Mouse (Mus musculus) midbrain, embryonic 16.5 days (tissue): ENCODE results near the gene Ankrd65. TPM values are rescaled to one million over a fixed set of nuclear protein-coding genes. Genes with fewer than 3 reads are reported as not detected.

Experiments
- ATAC-seq: fragments of 200-750 bp; cut with Nextera tagmentation; 2 replicates; pipeline ENCODE4 v1.8.0; 2017; ENCODE audit warnings: moderate TSS enrichment
- H3K27ac ChIP-seq: fragments of 300-500 bp; sonication (generic); 2 replicates; pipeline ENCODE4 v1.5.1; 2014; ENCODE audit warnings: mild to moderate bottlenecking, low read length, mixed read lengths
- H3K27me3 ChIP-seq: fragments of 300-500 bp; sonication (generic); 2 replicates; pipeline ENCODE4 v1.6.1; 2014; ENCODE audit warnings: low read depth, low read length, mixed read lengths; ENCODE audit not compliant: control insufficient read depth, insufficient read depth
- H3K36me3 ChIP-seq: fragments of 300-500 bp; sonication (generic); 2 replicates; pipeline ENCODE4 v1.6.1; 2014; ENCODE audit warnings: mild to moderate bottlenecking, low read length, moderate library complexity, mixed read lengths; ENCODE audit not compliant: control insufficient read depth, insufficient read depth
- H3K4me1 ChIP-seq: fragments of 300-500 bp; sonication (generic); 2 replicates; pipeline ENCODE4 v1.6.1; 2014; ENCODE audit warnings: mild to moderate bottlenecking, low read length, mixed read lengths; ENCODE audit not compliant: control insufficient read depth, insufficient read depth
- H3K4me2 ChIP-seq: fragments of 300-500 bp; sonication (generic); 2 replicates; pipeline ENCODE4 v1.6.1; 2014; ENCODE audit warnings: mild to moderate bottlenecking, low read length, mixed read lengths
- H3K4me3 ChIP-seq: fragments of 300-500 bp; sonication (generic); 2 replicates; pipeline ENCODE4 v1.5.1; 2014; ENCODE audit warnings: low read depth, mild to moderate bottlenecking, low read length, moderate library complexity, mixed read lengths
- H3K9ac ChIP-seq: fragments of 300-500 bp; sonication (generic); 2 replicates; pipeline ENCODE4 v1.6.1; 2014; ENCODE audit warnings: low read depth, low read length, mixed read lengths
- H3K9me3 ChIP-seq: fragments of 300-500 bp; sonication (generic); replicated peaks from 2 replicates; pipeline ENCODE4 v1.6.1; 2014; ENCODE audit warnings: mild to moderate bottlenecking, low read length, mixed read lengths; ENCODE audit not compliant: control insufficient read depth, poor library complexity, severe bottlenecking
- WGBS: fragments of 180-500 bp; shearing (Covaris S2); extraction: QIAGEN DNeasy Blood & Tissue Kit; methylation state at CpG from one replicate; pipeline ENCODE4 v1.1.7; 2014; 5-methylcytosine and 5-hydroxymethylcytosine counted together
- polyA plus RNA-seq: library from polyadenylated mRNA; unstranded; fragments of >200 nt; fragmentation: Nextera tagmentation; extraction: Ambion mirVana; gene quantifications from 2 replicates; pipeline ENCODE4 v1.2.1, GENCODE M21; 2015

Gene Ankrd65
- polyA plus RNA-seq, 1 experiment from 2014 or later, result not detected

- peak overlapping the region; percentile 65 for H3K4me3 ChIP-seq
- H3K36me3 ChIP-seq, result peaks cover 14% of the 10 kb centered on the region
- H3K27ac ChIP-seq, result no peak overlapping the region
- ATAC-seq, result peak; percentile 59; the same call in 1 of the 2 replicates
- peaks cover 23% of the 10 kb centered on the region for H3K4me1 ChIP-seq
- WGBS, result 6% methylated on average over 10 of the region's 10 CpGs
- H3K27me3 ChIP-seq, result no peaks in the 10 kb centered on the region
- H3K9me3 ChIP-seq, result no peaks in the 10 kb centered on the region
- peak overlapping the region; percentile 88 for H3K4me2 ChIP-seq
- peak overlapping the region; percentile 62 for H3K9ac ChIP-seq
Observed at GRCm38 (mm10) chr4:155759862-155760612, 30.2 kb upstream of the Ankrd65 start.

- Histone ChIP-seq H3K4me1 (peaks cover 23% of the 10 kb centered on the region), H3K27ac (peak within 1 kb of the TSS; percentile 38; the same call in 1 of the 2 replicates), H3K36me3 (peaks cover 10% of the 10 kb centered on the region), H3K4me3 (peak within 1 kb of the TSS; percentile 65), H3K9ac (peak within 1 kb of the TSS; percentile 62), H3K27me3 (no peaks in the 10 kb centered on the region), H3K4me2 (peak within 1 kb of the TSS; percentile 88), H3K9me3 (no peaks in the 10 kb centered on the region)
- peak; percentile 97 for ATAC-seq
- under 1% methylated on average over 66 of the region's 68 CpGs for WGBS
Observed at GRCm38 (mm10) chr4:155760613-155761355, 29.5 kb upstream of the Ankrd65 start, which contains the start of gene Atad3a. Gene Atad3a, minus strand, starts transcription at chr4:155761093.

GRCm38 (mm10) chr4:155761356-155762099 lies 28.7 kb upstream of the Ankrd65 start:
- H3K27ac ChIP-seq, result no peak overlapping the region
- peak overlapping the region; percentile 58 for H3K9ac ChIP-seq
- H3K36me3 ChIP-seq, result 0 out of 2 replicates have a peak, but pooled peaks cover 3% of the 10 kb centered on the region
- H3K4me2 ChIP-seq, result peak overlapping the region; percentile 88
- peak; percentile 49 for ATAC-seq
- WGBS, result 1% methylated on average over 28 of the region's 28 CpGs
- H3K9me3 ChIP-seq, result no peaks in the 10 kb centered on the region
- H3K27me3 ChIP-seq, result no peaks in the 10 kb centered on the region
- peak overlapping the region; percentile 65 for H3K4me3 ChIP-seq
- H3K4me1 ChIP-seq, result peaks cover 23% of the 10 kb centered on the region

GRCm38 (mm10) chr4:155762357-155762756 lies 27.9 kb upstream of the Ankrd65 start:
- Histone ChIP-seq H3K4me2 (no peak overlapping the region), H3K36me3 (0 out of 2 replicates have a peak, but pooled peaks cover 2% of the 10 kb centered on the region), H3K9me3 (no peaks in the 10 kb centered on the region), H3K27ac (no peak overlapping the region), H3K27me3 (no peaks in the 10 kb centered on the region), H3K9ac (no peak overlapping the region), H3K4me3 (no peak overlapping the region), H3K4me1 (peaks cover 23% of the 10 kb centered on the region)
- no peak for ATAC-seq
- WGBS, result 93% methylated on average over 3 of the region's 3 CpGs

GRCm38 (mm10) chr4:155769496-155769879 lies 20.8 kb upstream of the Ankrd65 start:
- Histone ChIP-seq H3K9ac (peak overlapping the region; percentile 76), H3K4me1 (peaks cover 9% of the 10 kb centered on the region), H3K4me3 (peak overlapping the region; percentile 46; the same call in 1 of the 2 replicates), H3K4me2 (peak overlapping the region; percentile 67), H3K27me3 (peaks cover 4% of the 10 kb centered on the region), H3K27ac (no peak overlapping the region), H3K36me3 (no peaks in the 10 kb centered on the region), H3K9me3 (no peaks in the 10 kb centered on the region)
- ATAC-seq, result no peak
- 60% methylated on average over 5 of the region's 5 CpGs for WGBS

GRCm38 (mm10) chr4:155769880-155770512 lies 20.2 kb upstream of the Ankrd65 start:
- H3K9me3 ChIP-seq, result no peaks in the 10 kb centered on the region
- peak; percentile 79 for ATAC-seq
- 1% methylated on average over 38 of the region's 39 CpGs for WGBS
- peak overlapping the region; percentile 67 for H3K4me2 ChIP-seq
- H3K9ac ChIP-seq, result peak overlapping the region; percentile 76
- no peaks in the 10 kb centered on the region for H3K36me3 ChIP-seq
- H3K4me1 ChIP-seq, result peaks cover 11% of the 10 kb centered on the region
- peaks cover 4% of the 10 kb centered on the region for H3K27me3 ChIP-seq
- peak overlapping the region; percentile 46 for H3K4me3 ChIP-seq
- peak overlapping the region; percentile 28 for H3K27ac ChIP-seq

GRCm38 (mm10) chr4:155770626-155771025 lies 19.6 kb upstream of the Ankrd65 start:
- 36% methylated on average over 24 of the region's 24 CpGs for WGBS
- no peaks in the 10 kb centered on the region for H3K36me3 ChIP-seq
- ATAC-seq, result peak; percentile 7; the same call in 1 of the 2 replicates
- no peaks in the 10 kb centered on the region for H3K9me3 ChIP-seq
- H3K27me3 ChIP-seq, result peaks cover 4% of the 10 kb centered on the region
- H3K9ac ChIP-seq, result peak overlapping the region; percentile 76
- peak overlapping the region; percentile 46 for H3K4me3 ChIP-seq
- peak overlapping the region; percentile 28; the same call in 1 of the 2 replicates for H3K27ac ChIP-seq
- peak overlapping the region; percentile 67 for H3K4me2 ChIP-seq
- peaks cover 15% of the 10 kb centered on the region for H3K4me1 ChIP-seq

- Histone ChIP-seq H3K9me3 (no peaks in the 10 kb centered on the region), H3K4me3 (no peak overlapping the region), H3K4me1 (peaks cover 15% of the 10 kb centered on the region), H3K4me2 (no peak overlapping the region), H3K27ac (no peak overlapping the region), H3K9ac (no peak overlapping the region), H3K36me3 (no peaks in the 10 kb centered on the region), H3K27me3 (peaks cover 4% of the 10 kb centered on the region)
- WGBS, result 90% methylated on average over 2 of the region's 2 CpGs
- no peak for ATAC-seq
Observed at GRCm38 (mm10) chr4:155771706-155772105, 18.5 kb upstream of the Ankrd65 start.
